Mouse (Mus musculus) heart, embryonic 13.5 days (tissue): ENCODE measurements around the gene Pou1f1. TPM values are rescaled to one million over a fixed set of nuclear protein-coding genes. Genes with fewer than 3 reads are reported as not detected.

Experiments used
- ATAC-seq: fragments of 200-750 bp; cut with Nextera tagmentation; 2 replicates; pipeline ENCODE4 v1.8.0; 2017; ENCODE audit warnings: moderate TSS enrichment; ENCODE audit not compliant: insufficient number of reproducible peaks, low FRiP score, low TSS enrichment; ENCODE audit errors: extremely low read depth
- H3K27ac ChIP-seq: fragments of 300-500 bp; sonication (generic); replicated peaks from 2 replicates; pipeline ENCODE4 v1.5.1; 2015; ENCODE audit warnings: moderate library complexity, mild to moderate bottlenecking, inconsistent platforms
- H3K27me3 ChIP-seq: fragments of 300-500 bp; sonication (generic); replicated peaks from 2 replicates; pipeline ENCODE4 v1.6.1; 2015; ENCODE audit warnings: mild to moderate bottlenecking, inconsistent platforms
- H3K36me3 ChIP-seq: fragments of 300-500 bp; sonication (generic); 2 replicates; pipeline ENCODE4 v1.6.1; 2015; ENCODE audit warnings: mild to moderate bottlenecking, inconsistent platforms
- H3K4me1 ChIP-seq: fragments of 300-500 bp; sonication (generic); 2 replicates; pipeline ENCODE4 v1.6.1; 2015; ENCODE audit warnings: inconsistent platforms
- H3K4me2 ChIP-seq: fragments of 300-500 bp; sonication (generic); 2 replicates; pipeline ENCODE4 v1.6.1; 2015; ENCODE audit warnings: inconsistent platforms, mild to moderate bottlenecking, moderate library complexity
- H3K4me3 ChIP-seq: fragments of 300-500 bp; sonication (generic); 2 replicates; pipeline ENCODE4 v1.5.1; 2015; ENCODE audit warnings: moderate library complexity, mild to moderate bottlenecking, inconsistent platforms
- H3K9ac ChIP-seq: fragments of 300-500 bp; sonication (generic); 2 replicates; pipeline ENCODE4 v1.6.1; 2015; ENCODE audit warnings: inconsistent platforms, mild to moderate bottlenecking, moderate library complexity
- H3K9me3 ChIP-seq: fragments of 300-500 bp; sonication (generic); 2 replicates; pipeline ENCODE4 v1.6.1; 2016; ENCODE audit warnings: inconsistent platforms
- WGBS: fragments of 180-500 bp; shearing (Covaris S2); methylation state at CpG from one replicate; pipeline ENCODE4 v1.1.7; 2015; ENCODE audit warnings: mixed read lengths; 5-methylcytosine and 5-hydroxymethylcytosine counted together
- polyA plus RNA-seq: library from polyadenylated mRNA; unstranded; fragments of >200 nt; fragmentation: Nextera tagmentation; extraction: Ambion mirVana; gene quantifications from 2 replicates; pipeline ENCODE4 v1.2.1, GENCODE M21; 2015

Gene Pou1f1
- polyA plus RNA-seq, 1 experiment from 2014 or later = not detected

DNA sequence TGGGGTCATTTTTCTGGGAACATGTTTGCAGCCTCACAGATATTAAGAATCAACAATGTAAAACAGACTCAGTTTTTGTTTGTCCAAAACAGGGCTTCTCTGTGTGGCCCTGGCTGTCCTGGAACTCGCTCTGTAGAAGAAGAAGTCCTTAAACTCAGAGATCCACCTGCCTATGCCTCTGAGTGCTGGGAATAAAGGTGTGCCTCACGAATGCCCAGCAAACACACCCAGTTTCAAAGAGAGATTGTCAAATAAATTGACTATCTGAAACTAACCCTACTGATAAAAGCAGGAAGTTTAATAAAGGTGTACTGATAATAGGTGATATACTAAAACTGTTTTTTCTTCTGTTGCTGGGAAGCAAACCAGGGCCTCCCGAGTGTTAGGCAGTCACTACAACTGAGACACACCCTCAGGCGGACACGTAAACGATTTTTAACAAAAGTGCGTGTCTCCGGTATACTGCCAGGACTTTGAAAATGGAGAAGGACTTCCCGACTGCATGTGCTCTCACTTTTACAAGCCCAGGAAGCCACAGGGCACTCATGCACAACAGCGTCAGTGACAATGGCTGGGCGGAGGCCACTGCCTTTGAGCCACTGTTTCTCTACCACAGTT, 23.5 kb downstream of the Pou1f1 start:
- H3K9ac ChIP-seq = no peak overlapping the region
- no peak overlapping the region for H3K4me3 ChIP-seq
- no peak for ATAC-seq
- H3K4me1 ChIP-seq = no peaks in the 10 kb centered on the region
- no peaks in the 10 kb centered on the region for H3K27me3 ChIP-seq
- H3K36me3 ChIP-seq = peaks cover 62% of the 10 kb centered on the region
- no peak overlapping the region for H3K27ac ChIP-seq
- H3K4me2 ChIP-seq = no peak overlapping the region
- 84% methylated on average over 11 of the region's 11 CpGs for WGBS
- H3K9me3 ChIP-seq = no peaks in the 10 kb centered on the region

GRCm38 (mm10) chr16:65548960-65549359, 28.6 kb downstream of the Pou1f1 start:
- Histone ChIP-seq H3K9ac (no peak overlapping the region), H3K4me2 (no peak overlapping the region), H3K27me3 (no peaks in the 10 kb centered on the region), H3K4me3 (no peak overlapping the region), H3K36me3 (peaks cover 33% of the 10 kb centered on the region), H3K9me3 (no peaks in the 10 kb centered on the region), H3K27ac (no peak overlapping the region), H3K4me1 (no peaks in the 10 kb centered on the region)
- 79% methylated on average over 7 of the region's 7 CpGs for WGBS
- ATAC-seq = no peak

DNA sequence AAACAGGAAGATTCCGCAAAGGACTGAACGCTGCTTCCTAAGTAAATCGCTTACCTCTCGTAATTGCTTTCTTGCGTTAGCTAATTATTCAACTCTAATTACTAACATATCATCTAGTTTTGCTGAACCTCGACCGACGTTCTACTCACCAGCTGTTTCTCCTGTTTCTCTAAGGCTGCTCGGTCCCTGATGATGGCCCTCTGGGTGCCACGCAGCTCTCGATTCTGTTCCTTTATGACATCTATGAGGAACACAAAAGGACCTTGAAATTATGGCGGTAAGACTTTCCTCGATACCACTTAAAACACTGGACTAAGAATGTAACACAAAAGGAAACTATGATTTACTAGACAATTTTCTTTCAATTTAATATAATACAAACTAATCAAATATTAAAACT, 30.5 kb downstream of the Pou1f1 start:
- Histone ChIP-seq H3K9ac (no peak overlapping the region), H3K4me3 (no peak overlapping the region), H3K4me2 (no peak overlapping the region), H3K9me3 (no peaks in the 10 kb centered on the region), H3K27me3 (no peaks in the 10 kb centered on the region), H3K36me3 (peaks cover 16% of the 10 kb centered on the region), H3K27ac (no peak overlapping the region), H3K4me1 (no peaks in the 10 kb centered on the region)
- ATAC-seq = no peak
- 91% methylated on average over 13 of the region's 13 CpGs for WGBS

GRCm38 (mm10) chr16:65554267-65554666, 34.0 kb downstream of the Pou1f1 start:
- peaks cover 15% of the 10 kb centered on the region for H3K36me3 ChIP-seq

DNA sequence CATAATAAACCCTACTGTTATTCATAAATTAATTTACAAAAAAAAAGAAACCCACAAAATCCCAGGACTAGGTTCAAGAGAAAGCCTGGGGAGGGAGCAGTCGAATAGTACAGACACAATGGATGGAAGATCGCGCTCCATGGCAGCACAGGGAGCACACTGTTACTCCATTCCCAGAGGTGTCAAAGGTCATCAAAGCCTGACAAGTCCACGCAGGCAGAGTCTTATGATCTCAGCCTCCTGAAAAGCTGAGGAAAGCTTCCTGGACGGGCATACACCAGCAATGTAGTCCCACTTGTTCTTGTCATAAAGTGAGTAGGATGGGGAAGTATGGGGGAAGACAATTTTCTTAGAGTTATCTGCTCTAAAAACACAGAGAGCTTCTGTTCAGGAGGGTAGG, 37.1 kb downstream of the Pou1f1 start:
- Histone ChIP-seq H3K27me3 (no peaks in the 10 kb centered on the region), H3K27ac (no peak overlapping the region), H3K4me2 (no peak overlapping the region), H3K9ac (no peak overlapping the region), H3K4me1 (peaks cover 21% of the 10 kb centered on the region), H3K4me3 (no peak overlapping the region), H3K36me3 (peaks cover 7% of the 10 kb centered on the region), H3K9me3 (no peaks in the 10 kb centered on the region)
- ATAC-seq = no peak
- WGBS = 67% methylated on average over 5 of the region's 5 CpGs

More at GRCm38 (mm10) chr16:65554267-65554666, 34.0 kb downstream of the Pou1f1 start:
- Histone ChIP-seq H3K9ac (no peak overlapping the region), H3K4me3 (no peak overlapping the region), H3K4me1 (0 out of 2 replicates have a peak, but pooled peaks cover under 1% of the 10 kb centered on the region), H3K27me3 (no peaks in the 10 kb centered on the region), H3K9me3 (no peaks in the 10 kb centered on the region), H3K27ac (no peak overlapping the region), H3K4me2 (no peak overlapping the region)
- 74% methylated on average over 5 of the region's 5 CpGs for WGBS
- ATAC-seq = no peak

GRCm38 (mm10) chr16:65559591-65559990, 39.3 kb downstream of the Pou1f1 start:
- ATAC-seq = no peak
- WGBS = 70% methylated on average over 2 of the region's 2 CpGs
- H3K27ac ChIP-seq = no peak overlapping the region
- no peaks in the 10 kb centered on the region for H3K9me3 ChIP-seq
- peaks cover 25% of the 10 kb centered on the region for H3K4me1 ChIP-seq
- no peak overlapping the region for H3K9ac ChIP-seq
- H3K27me3 ChIP-seq = no peaks in the 10 kb centered on the region
- H3K36me3 ChIP-seq = peaks cover 7% of the 10 kb centered on the region
- H3K4me2 ChIP-seq = no peak overlapping the region
- no peak overlapping the region for H3K4me3 ChIP-seq

DNA sequence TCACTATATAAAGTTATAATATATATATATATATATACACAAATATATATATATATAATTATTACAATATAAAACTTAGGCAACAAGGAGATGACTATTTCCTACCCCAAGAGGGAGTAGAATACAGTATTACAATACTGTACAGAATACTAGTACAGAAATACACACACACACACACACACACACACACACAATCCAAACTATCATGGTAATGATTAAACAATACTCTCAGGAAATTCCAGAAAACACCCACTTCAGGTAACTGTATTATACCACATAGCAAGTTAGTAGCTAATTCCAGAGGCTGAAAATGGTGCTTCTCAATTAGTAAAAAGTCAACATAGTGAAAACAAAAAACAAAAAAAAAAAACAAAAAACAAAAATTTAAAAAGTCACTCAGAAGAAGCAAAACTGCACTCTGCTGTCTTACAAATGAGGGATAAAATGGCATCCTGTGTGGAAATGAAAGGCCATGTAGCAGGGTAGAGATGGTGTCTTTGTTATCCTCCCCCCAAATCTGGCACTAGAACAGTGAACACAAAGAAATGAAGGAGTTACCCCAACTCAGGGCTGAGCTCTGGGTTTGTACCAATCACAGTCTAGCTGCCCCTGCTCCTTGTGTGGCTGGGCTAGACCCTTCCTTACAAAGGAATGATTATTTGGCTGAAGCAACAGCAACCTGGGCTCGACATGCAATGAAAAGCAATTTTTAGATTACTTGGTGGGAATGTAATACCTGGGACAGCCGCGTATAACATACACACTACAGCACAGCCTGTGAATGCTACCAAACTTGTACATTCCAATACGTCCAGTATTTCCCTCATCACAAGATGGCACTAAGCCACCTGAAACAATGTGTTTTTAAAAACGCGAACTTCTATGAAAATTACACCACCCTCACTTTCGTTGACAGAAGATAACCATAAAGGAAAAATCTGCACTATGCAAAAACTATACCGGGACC, 41.0 kb downstream of the Pou1f1 start:
- Histone ChIP-seq H3K36me3 (peaks cover 7% of the 10 kb centered on the region), H3K4me3 (peak overlapping the region; percentile 99), H3K4me2 (peak overlapping the region; percentile 88), H3K27ac (peak overlapping the region; percentile 59; the same call in 1 of the 2 replicates), H3K9me3 (no peaks in the 10 kb centered on the region), H3K4me1 (peaks cover 25% of the 10 kb centered on the region), H3K27me3 (no peaks in the 10 kb centered on the region), H3K9ac (peak overlapping the region; percentile 97)
- ATAC-seq = no peak
- WGBS = 10% methylated on average over 8 of the region's 8 CpGs

- ATAC-seq = peak; percentile 77
- H3K9me3 ChIP-seq = no peaks in the 10 kb centered on the region
- H3K27ac ChIP-seq = peak within 1 kb of the TSS; percentile 59
- under 1% methylated on average over 69 of the region's 69 CpGs for WGBS
- H3K9ac ChIP-seq = peak within 1 kb of the TSS; percentile 97
- peak within 1 kb of the TSS; percentile 88 for H3K4me2 ChIP-seq
- H3K4me3 ChIP-seq = peak within 1 kb of the TSS; percentile 99
- H3K27me3 ChIP-seq = no peaks in the 10 kb centered on the region
- peaks cover 7% of the 10 kb centered on the region for H3K36me3 ChIP-seq
- peaks cover 25% of the 10 kb centered on the region for H3K4me1 ChIP-seq
Observed at GRCm38 (mm10) chr16:65561963-65562863, 41.9 kb downstream of the Pou1f1 start, which contains the start of gene Chmp2b. Gene Chmp2b, minus strand, starts transcription at chr16:65562726.

- H3K27ac ChIP-seq = no peak overlapping the region
- peak overlapping the region; percentile 97 for H3K9ac ChIP-seq
- under 1% methylated on average over 10 of the region's 10 CpGs for WGBS
- 0 out of 2 replicates have a peak, but pooled peaks have one; percentile 22 for ATAC-seq
- peaks cover 7% of the 10 kb centered on the region for H3K36me3 ChIP-seq
- no peaks in the 10 kb centered on the region for H3K27me3 ChIP-seq
- H3K4me3 ChIP-seq = peak overlapping the region; percentile 99
- peak overlapping the region; percentile 88 for H3K4me2 ChIP-seq
- no peaks in the 10 kb centered on the region for H3K9me3 ChIP-seq
- H3K4me1 ChIP-seq = peaks cover 25% of the 10 kb centered on the region
Observed at GRCm38 (mm10) chr16:65562864-65563206, 42.5 kb downstream of the Pou1f1 start.

DNA sequence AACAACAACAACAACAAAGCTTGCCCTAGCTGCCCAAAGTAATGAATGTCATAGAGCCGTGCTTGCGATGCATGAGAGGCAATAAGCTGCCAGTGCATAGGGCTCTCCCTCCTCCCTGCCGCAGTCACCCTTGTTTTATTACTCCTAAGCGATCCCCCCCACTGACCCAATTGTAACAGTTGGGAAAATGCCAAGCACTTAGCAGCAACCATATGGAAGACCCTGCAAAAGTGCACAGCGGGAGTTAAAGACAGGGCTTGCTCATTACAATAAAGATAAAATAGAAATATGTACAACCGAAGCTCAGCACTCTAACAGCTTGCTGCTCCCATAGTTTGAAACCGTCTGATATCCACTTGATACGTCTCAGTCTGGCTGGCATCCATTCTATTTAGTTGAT, 44.0 kb downstream of the Pou1f1 start:
- Histone ChIP-seq H3K27ac (no peak overlapping the region), H3K36me3 (no peaks in the 10 kb centered on the region), H3K4me1 (peaks cover 24% of the 10 kb centered on the region), H3K27me3 (no peaks in the 10 kb centered on the region), H3K9me3 (no peaks in the 10 kb centered on the region), H3K4me2 (no peak overlapping the region), H3K9ac (no peak overlapping the region), H3K4me3 (no peak overlapping the region)
- no peak for ATAC-seq
- 80% methylated on average over 8 of the region's 8 CpGs for WGBS

GRCm38 (mm10) chr16:65564951-65565350, 44.6 kb downstream of the Pou1f1 start:
- Histone ChIP-seq H3K36me3 (no peaks in the 10 kb centered on the region), H3K4me1 (peaks cover 17% of the 10 kb centered on the region), H3K4me3 (no peak overlapping the region), H3K27ac (no peak overlapping the region), H3K9me3 (no peaks in the 10 kb centered on the region), H3K27me3 (no peaks in the 10 kb centered on the region), H3K9ac (no peak overlapping the region), H3K4me2 (no peak overlapping the region)
- 83% methylated on average over 1 of the region's 1 CpGs for WGBS
- no peak for ATAC-seq
